Mouse (Mus musculus) lung, postnatal 36 days (tissue): ENCODE data around the gene Hdac7.

Source experiments
- DNase-seq: peaks from one replicate; pipeline ENCODE4 v3.0.0; 2022; ENCODE audit warnings: mixed read lengths

The Hdac7 gene

GRCm38 (mm10) chr15:97813452-97814204, 30.7 kb downstream of the Hdac7 start:
- DNase-seq: peak; percentile 74

- no peak for DNase-seq
Observed at GRCm38 (mm10) chr15:97812875-97813274, 31.4 kb downstream of the Hdac7 start.

- DNase-seq: peak; percentile 70
Observed at GRCm38 (mm10) chr15:97812126-97812525, 32.2 kb downstream of the Hdac7 start.

GRCm38 (mm10) chr15:97811307-97811706, 33.0 kb downstream of the Hdac7 start:
- DNase-seq: no peak

GRCm38 (mm10) chr15:97810399-97810798, 33.9 kb downstream of the Hdac7 start:
- DNase-seq: no peak

GRCm38 (mm10) chr15:97809942-97810341, 34.4 kb downstream of the Hdac7 start:
- DNase-seq: peak; percentile 80

GRCm38 (mm10) chr15:97809206-97809605, 35.1 kb downstream of the Hdac7 start:
- DNase-seq: no peak

- DNase-seq: no peak
Observed at GRCm38 (mm10) chr15:97808532-97808931, 35.8 kb downstream of the Hdac7 start.

- DNase-seq: no peak
Observed at GRCm38 (mm10) chr15:97807867-97808266, 36.4 kb downstream of the Hdac7 start.

- DNase-seq: no peak
Observed at GRCm38 (mm10) chr15:97802575-97802974, 41.7 kb downstream of the Hdac7 start.

GRCm38 (mm10) chr15:97801811-97802210, 42.5 kb downstream of the Hdac7 start:
- no peak for DNase-seq

GRCm38 (mm10) chr15:97800853-97801252, 43.4 kb downstream of the Hdac7 start:
- no peak for DNase-seq

GRCm38 (mm10) chr15:97799446-97799845, 44.9 kb downstream of the Hdac7 start:
- DNase-seq: no peak

GRCm38 (mm10) chr15:97798134-97798533, 46.2 kb downstream of the Hdac7 start:
- DNase-seq: no peak

- DNase-seq: no peak
Observed at GRCm38 (mm10) chr15:97796674-97797310, 47.5 kb downstream of the Hdac7 start.

- no peak for DNase-seq
Observed at GRCm38 (mm10) chr15:97795559-97796235, 48.6 kb downstream of the Hdac7 start.

- no peak for DNase-seq
Observed at GRCm38 (mm10) chr15:97794268-97794667, 50.0 kb downstream of the Hdac7 start.

GRCm38 (mm10) chr15:97793386-97794153, 50.7 kb downstream of the Hdac7 start:
- no peak for DNase-seq

- DNase-seq: no peak
Observed at GRCm38 (mm10) chr15:97791126-97791700, 53.1 kb downstream of the Hdac7 start.

GRCm38 (mm10) chr15:97789761-97790505, 54.4 kb downstream of the Hdac7 start:
- DNase-seq: peak; percentile 79

- peak; percentile 53 for DNase-seq
Observed at GRCm38 (mm10) chr15:97788821-97789220, 55.5 kb downstream of the Hdac7 start.
